Mouse (Mus musculus) G1E-ER4 (cell line): Measurements from ENCODE around the gene Gse1. TPM values are rescaled to one million over a fixed set of nuclear protein-coding genes. Genes with fewer than 3 reads are reported as not detected.

ENCODE experiments used
- GATA1 ChIP-seq: IDR thresholded peaks from one replicate; pipeline ENCODE4 v1.8.0; 2012; ENCODE audit warnings: low read length, inconsistent platforms
- polyA plus RNA-seq: library from polyadenylated mRNA; stranded (reverse); fragments of >175 nt; gene quantifications from 2 replicates; pipeline ENCODE4 v1.2.3, GENCODE M21; 2012

Gse1 gene
- polyA plus RNA-seq, 1 experiment, result 139 TPM

- TF ChIP-seq GATA1, result no peak
These were observed 180.3 kb downstream of the Gse1 start for GRCm38 (mm10) chr8:120408241-120409215.

- no peak for TF ChIP-seq GATA1
These were observed 181.2 kb downstream of the Gse1 start for GRCm38 (mm10) chr8:120409371-120410013.

GRCm38 (mm10) chr8:120411059-120411458, 182.8 kb downstream of the Gse1 start:
- no peak for TF ChIP-seq GATA1

GRCm38 (mm10) chr8:120411862-120412261, 183.6 kb downstream of the Gse1 start:
- TF ChIP-seq GATA1, result no peak

GRCm38 (mm10) chr8:120412357-120412756, 184.1 kb downstream of the Gse1 start:
- no peak for TF ChIP-seq GATA1

- TF ChIP-seq GATA1, result no peak
These were observed 184.8 kb downstream of the Gse1 start for GRCm38 (mm10) chr8:120412911-120413625.

GRCm38 (mm10) chr8:120413626-120413988, 185.4 kb downstream of the Gse1 start:
- TF ChIP-seq GATA1, result no peak

GRCm38 (mm10) chr8:120414216-120414615, 186.0 kb downstream of the Gse1 start:
- no peak for TF ChIP-seq GATA1

GRCm38 (mm10) chr8:120415474-120415873, 187.2 kb downstream of the Gse1 start:
- TF ChIP-seq GATA1, result no peak

- no peak for TF ChIP-seq GATA1
These were observed 187.9 kb downstream of the Gse1 start for GRCm38 (mm10) chr8:120416173-120416521.

- no peak for TF ChIP-seq GATA1
These were observed 188.5 kb downstream of the Gse1 start for GRCm38 (mm10) chr8:120416522-120417394.

GRCm38 (mm10) chr8:120418188-120418587, 189.9 kb downstream of the Gse1 start:
- no peak for TF ChIP-seq GATA1

GRCm38 (mm10) chr8:120419675-120420074, 191.4 kb downstream of the Gse1 start:
- TF ChIP-seq GATA1, result no peak

- no peak for TF ChIP-seq GATA1
These were observed 192.0 kb downstream of the Gse1 start for GRCm38 (mm10) chr8:120420226-120420625.

GRCm38 (mm10) chr8:120421638-120422037, 193.4 kb downstream of the Gse1 start:
- no peak for TF ChIP-seq GATA1
